Mouse (Mus musculus): ENCODE results near the gene Il21r. TPM values are rescaled to one million over a fixed set of nuclear protein-coding genes. Genes with fewer than 3 reads are reported as not detected.

The Il21r gene
- 0.11 and 0.20 TPM in 2 replicates for polyA plus RNA-seq (2014; fragmentation: Nextera tagmentation; extraction: Ambion mirVana)

GRCm38 (mm10) chr7:125603185-125603631, at the start of gene Il21r:
Gene Il21r (plus strand): TSS chr7:125603429.
- ATAC-seq (replicated peaks; ENCODE audit: insufficient number of reproducible peaks, low FRiP score, low TSS enrichment, low read depth) = no peak

GRCm38 (mm10) chr7:125553653-125554428, 49.4 kb upstream of the Il21r start:
- Histone ChIP-seq H3K27ac (replicated peaks; ENCODE audit: low read depth, low read length) (no peak overlapping the region), H3K36me3 (replicated peaks; ENCODE audit: control insufficient read depth, insufficient read depth, low read depth, low read length) (no peaks in the 10 kb centered on the region), H3K4me3 (ENCODE audit: low read depth, low read length) (no peak overlapping the region), H3K4me1 (ENCODE audit: control insufficient read depth, insufficient read depth, low read length) (peaks cover 6% of the 10 kb centered on the region; the same call in 1 of the 2 replicates), H3K27me3 (ENCODE audit: control insufficient read depth, insufficient read depth, low read length) (peaks cover 3% of the 10 kb centered on the region; the same call in 1 of the 2 replicates), H3K9ac (replicated peaks; ENCODE audit: low read length) (no peak overlapping the region), H3K4me2 (ENCODE audit: low read depth, low read length) (no peak overlapping the region), H3K9me3 (replicated peaks; ENCODE audit: control insufficient read depth, low read length) (no peaks in the 10 kb centered on the region)
- ATAC-seq (replicated peaks; ENCODE audit: insufficient number of reproducible peaks, low FRiP score, low TSS enrichment, low read depth) (no peak), DNase-seq (ENCODE audit: low spot score) (no peak)
- WGBS = 84% methylated on average over 13 of the region's 13 CpGs

More at GRCm38 (mm10) chr7:125603185-125603631, at the start of gene Il21r:
- no peak within 1 kb of the TSS for H3K9ac ChIP-seq (replicated peaks; ENCODE audit: low read length)
- no peaks in the 10 kb centered on the region for H3K27me3 ChIP-seq (ENCODE audit: control insufficient read depth, insufficient read depth, low read length)
- no peak within 1 kb of the TSS for H3K4me2 ChIP-seq (ENCODE audit: low read depth, low read length)
- H3K4me1 ChIP-seq (ENCODE audit: control insufficient read depth, insufficient read depth, low read length) = no peaks in the 10 kb centered on the region
- no peaks in the 10 kb centered on the region for H3K36me3 ChIP-seq (replicated peaks; ENCODE audit: control insufficient read depth, insufficient read depth, low read depth, low read length)
- 80% methylated on average over 11 of the region's 11 CpGs for WGBS
- H3K4me3 ChIP-seq (ENCODE audit: low read depth, low read length) = no peak within 1 kb of the TSS
- H3K9me3 ChIP-seq (replicated peaks; ENCODE audit: control insufficient read depth, low read length) = no peaks in the 10 kb centered on the region
- DNase-seq (ENCODE audit: low spot score) = no peak
- H3K27ac ChIP-seq (replicated peaks; ENCODE audit: low read depth, low read length) = no peak within 1 kb of the TSS

- H3K27ac ChIP-seq (replicated peaks; ENCODE audit: low read depth, low read length) = no peak overlapping the region
- peaks cover 3% of the 10 kb centered on the region; the same call in 1 of the 2 replicates for H3K27me3 ChIP-seq (ENCODE audit: control insufficient read depth, insufficient read depth, low read length)
- no peak overlapping the region for H3K4me3 ChIP-seq (ENCODE audit: low read depth, low read length)
- no peaks in the 10 kb centered on the region for H3K36me3 ChIP-seq (replicated peaks; ENCODE audit: control insufficient read depth, insufficient read depth, low read depth, low read length)
- WGBS = 89% methylated on average over 9 of the region's 9 CpGs
- no peaks in the 10 kb centered on the region for H3K9me3 ChIP-seq (replicated peaks; ENCODE audit: control insufficient read depth, low read length)
- ATAC-seq (replicated peaks; ENCODE audit: insufficient number of reproducible peaks, low FRiP score, low TSS enrichment, low read depth) (no peak), DNase-seq (ENCODE audit: low spot score) (no peak)
- no peak overlapping the region for H3K4me2 ChIP-seq (ENCODE audit: low read depth, low read length)
- no peak overlapping the region for H3K9ac ChIP-seq (replicated peaks; ENCODE audit: low read length)
- peaks cover 6% of the 10 kb centered on the region; the same call in 1 of the 2 replicates for H3K4me1 ChIP-seq (ENCODE audit: control insufficient read depth, insufficient read depth, low read length)
Measured at GRCm38 (mm10) chr7:125554456-125555114, 48.6 kb upstream of the Il21r start.

- Histone ChIP-seq H3K27me3 (ENCODE audit: control insufficient read depth, insufficient read depth, low read length) (peaks cover 3% of the 10 kb centered on the region; the same call in 1 of the 2 replicates), H3K4me3 (ENCODE audit: low read depth, low read length) (no peak overlapping the region), H3K4me1 (ENCODE audit: control insufficient read depth, insufficient read depth, low read length) (peaks cover 6% of the 10 kb centered on the region; the same call in 1 of the 2 replicates), H3K9me3 (replicated peaks; ENCODE audit: control insufficient read depth, low read length) (no peaks in the 10 kb centered on the region), H3K4me2 (ENCODE audit: low read depth, low read length) (no peak overlapping the region), H3K9ac (replicated peaks; ENCODE audit: low read length) (no peak overlapping the region), H3K36me3 (replicated peaks; ENCODE audit: control insufficient read depth, insufficient read depth, low read depth, low read length) (no peaks in the 10 kb centered on the region), H3K27ac (replicated peaks; ENCODE audit: low read depth, low read length) (no peak overlapping the region)
- DNase-seq (ENCODE audit: low spot score) (no peak), ATAC-seq (replicated peaks; ENCODE audit: insufficient number of reproducible peaks, low FRiP score, low TSS enrichment, low read depth) (no peak)
- WGBS = 83% methylated on average over 7 of the region's 7 CpGs
Measured at GRCm38 (mm10) chr7:125555351-125555872, 47.8 kb upstream of the Il21r start.

- no peak overlapping the region for H3K4me2 ChIP-seq (ENCODE audit: low read depth, low read length)
- no peak overlapping the region for H3K4me3 ChIP-seq (ENCODE audit: low read depth, low read length)
- no peak overlapping the region for H3K27ac ChIP-seq (replicated peaks; ENCODE audit: low read depth, low read length)
- no peak overlapping the region for H3K9ac ChIP-seq (replicated peaks; ENCODE audit: low read length)
- H3K9me3 ChIP-seq (replicated peaks; ENCODE audit: control insufficient read depth, low read length) = no peaks in the 10 kb centered on the region
- 90% methylated on average over 4 of the region's 4 CpGs for WGBS
- ATAC-seq (replicated peaks; ENCODE audit: insufficient number of reproducible peaks, low FRiP score, low TSS enrichment, low read depth) = no peak
- H3K4me1 ChIP-seq (ENCODE audit: control insufficient read depth, insufficient read depth, low read length) = peaks cover 6% of the 10 kb centered on the region; the same call in 1 of the 2 replicates
- H3K36me3 ChIP-seq (replicated peaks; ENCODE audit: control insufficient read depth, insufficient read depth, low read depth, low read length) = no peaks in the 10 kb centered on the region
- no peak for DNase-seq (ENCODE audit: low spot score)
- peaks cover 3% of the 10 kb centered on the region; the same call in 1 of the 2 replicates for H3K27me3 ChIP-seq (ENCODE audit: control insufficient read depth, insufficient read depth, low read length)
Measured at GRCm38 (mm10) chr7:125556096-125556495, 47.1 kb upstream of the Il21r start.

GRCm38 (mm10) chr7:125556865-125557264, 46.4 kb upstream of the Il21r start:
- no peak overlapping the region for H3K4me2 ChIP-seq (ENCODE audit: low read depth, low read length)
- 78% methylated on average over 8 of the region's 8 CpGs for WGBS
- DNase-seq (ENCODE audit: low spot score) = no peak
- H3K9me3 ChIP-seq (replicated peaks; ENCODE audit: control insufficient read depth, low read length) = no peaks in the 10 kb centered on the region
- peaks cover 3% of the 10 kb centered on the region; the same call in 1 of the 2 replicates for H3K27me3 ChIP-seq (ENCODE audit: control insufficient read depth, insufficient read depth, low read length)
- H3K9ac ChIP-seq (replicated peaks; ENCODE audit: low read length) = no peak overlapping the region
- ATAC-seq (replicated peaks; ENCODE audit: insufficient number of reproducible peaks, low FRiP score, low TSS enrichment, low read depth) = no peak
- H3K36me3 ChIP-seq (replicated peaks; ENCODE audit: control insufficient read depth, insufficient read depth, low read depth, low read length) = no peaks in the 10 kb centered on the region
- no peak overlapping the region for H3K27ac ChIP-seq (replicated peaks; ENCODE audit: low read depth, low read length)
- no peak overlapping the region for H3K4me3 ChIP-seq (ENCODE audit: low read depth, low read length)
- H3K4me1 ChIP-seq (ENCODE audit: control insufficient read depth, insufficient read depth, low read length) = peaks cover 3% of the 10 kb centered on the region; the same call in 1 of the 2 replicates

- WGBS = 64% methylated on average over 4 of the region's 4 CpGs
- no peaks in the 10 kb centered on the region for H3K27me3 ChIP-seq (ENCODE audit: control insufficient read depth, insufficient read depth, low read length)
- no peaks in the 10 kb centered on the region for H3K9me3 ChIP-seq (replicated peaks; ENCODE audit: control insufficient read depth, low read length)
- H3K9ac ChIP-seq (replicated peaks; ENCODE audit: low read length) = no peak overlapping the region
- H3K27ac ChIP-seq (replicated peaks; ENCODE audit: low read depth, low read length) = no peak overlapping the region
- DNase-seq (ENCODE audit: low spot score) (no peak), ATAC-seq (replicated peaks; ENCODE audit: insufficient number of reproducible peaks, low FRiP score, low TSS enrichment, low read depth) (no peak)
- H3K4me1 ChIP-seq (ENCODE audit: control insufficient read depth, insufficient read depth, low read length) = no peaks in the 10 kb centered on the region
- H3K4me2 ChIP-seq (ENCODE audit: low read depth, low read length) = no peak overlapping the region
- no peaks in the 10 kb centered on the region for H3K36me3 ChIP-seq (replicated peaks; ENCODE audit: control insufficient read depth, insufficient read depth, low read depth, low read length)
- no peak overlapping the region for H3K4me3 ChIP-seq (ENCODE audit: low read depth, low read length)
Measured at GRCm38 (mm10) chr7:125558401-125558945, 44.8 kb upstream of the Il21r start.

Measured in embryonic facial prominence, embryonic 11.5 days (tissue).